Mouse (Mus musculus) granulocyte monocyte progenitor cell, adult 5-6 weeks (primary cell): ENCODE data around the gene Scamp4. TPM values are rescaled to one million over a fixed set of nuclear protein-coding genes. Genes with fewer than 3 reads are reported as not detected.

Source experiments
- total RNA-seq, 2 experiments: library from RNA; stranded (forward) in 1 of 2; stranded (reverse) in 1 of 2; fragments of 200-712, 200-1000 nt in 1 of 2; fragments of >200 nt in 1 of 2; fragmentation: Nextera tagmentation in 1 of 2; gene quantifications; 2 replicates each; pipeline ENCODE4 v1.2.3; 2014 to 2017

The Scamp4 gene
- total RNA-seq, 2 experiments from 2014 or later = 10.7 to 40.5 TPM

Other genes starting within 250 kb of the Scamp4 start
- not detected in 2 replicates for gene Plk5, start 246.4 kb upstream of the Scamp4 start, total RNA-seq (2014; fragmentation: Nextera tagmentation)
- not detected in 2 replicates for gene Plk5, start 246.4 kb upstream of the Scamp4 start, total RNA-seq (2017)
- gene Mex3d, start 215.2 kb upstream of the Scamp4 start, total RNA-seq (2014; fragmentation: Nextera tagmentation) = 0.67 and 3.6 TPM in 2 replicates
- 2.1 and 2.2 TPM in 2 replicates for gene Mex3d, start 215.2 kb upstream of the Scamp4 start, total RNA-seq (2017)
- gene Mbd3, start 203.3 kb upstream of the Scamp4 start, total RNA-seq (2014; fragmentation: Nextera tagmentation) = 85.0 and 105 TPM in 2 replicates
- gene Mbd3, start 203.3 kb upstream of the Scamp4 start, total RNA-seq (2017) = 94.1 and 106 TPM in 2 replicates
- 382 and 438 TPM in 2 replicates for gene Uqcr11, start 196.0 kb upstream of the Scamp4 start, total RNA-seq (2014; fragmentation: Nextera tagmentation)
- gene Uqcr11, start 196.0 kb upstream of the Scamp4 start, total RNA-seq (2017) = 172 and 277 TPM in 2 replicates
- 33.8 and 55.2 TPM in 2 replicates for gene Tcf3, start 169.2 kb upstream of the Scamp4 start, total RNA-seq (2014; fragmentation: Nextera tagmentation)
- 30.7 and 48.4 TPM in 2 replicates for gene Tcf3, start 169.2 kb upstream of the Scamp4 start, total RNA-seq (2017)
- not detected in 2 replicates for gene Onecut3, start 108.0 kb upstream of the Scamp4 start, total RNA-seq (2014; fragmentation: Nextera tagmentation)
- gene Onecut3, start 108.0 kb upstream of the Scamp4 start, total RNA-seq (2017) = not detected in 2 replicates
- gene Atp8b3, start 63.7 kb upstream of the Scamp4 start, total RNA-seq (2014; fragmentation: Nextera tagmentation) = 0.64 TPM in 1 of 2 replicates, not detected in the other
- not detected in 2 replicates for gene Atp8b3, start 63.7 kb upstream of the Scamp4 start, total RNA-seq (2017)
- gene Rexo1, start 41.3 kb upstream of the Scamp4 start, total RNA-seq (2014; fragmentation: Nextera tagmentation) = 43.7 and 48.2 TPM in 2 replicates
- 17.5 and 28.8 TPM in 2 replicates for gene Rexo1, start 41.3 kb upstream of the Scamp4 start, total RNA-seq (2017)
- gene Klf16, start 25.6 kb upstream of the Scamp4 start, total RNA-seq (2014; fragmentation: Nextera tagmentation) = 9.3 and 10.1 TPM in 2 replicates
- gene Klf16, start 25.6 kb upstream of the Scamp4 start, total RNA-seq (2017) = 2.8 and 6.8 TPM in 2 replicates
- gene Abhd17a, start 12.5 kb upstream of the Scamp4 start, total RNA-seq (2014; fragmentation: Nextera tagmentation) = 27.7 and 36.2 TPM in 2 replicates
- gene Abhd17a, start 12.5 kb upstream of the Scamp4 start, total RNA-seq (2017) = 24.2 and 33.5 TPM in 2 replicates
- gene Adat3, start within 50 bp of the Scamp4 start, total RNA-seq (2014; fragmentation: Nextera tagmentation) = 0.79 TPM in 1 of 2 replicates, not detected in the other
- gene Adat3, start within 50 bp of the Scamp4 start, total RNA-seq (2017) = 0.34 and 0.67 TPM in 2 replicates
- gene Gm49322, start 3.1 kb downstream of the Scamp4 start, total RNA-seq (2014; fragmentation: Nextera tagmentation) = 3.1 TPM in 1 of 2 replicates, not detected in the other
- 0.39 TPM in 1 of 2 replicates, not detected in the other for gene Gm49322, start 3.1 kb downstream of the Scamp4 start, total RNA-seq (2017)
- gene Csnk1g2, start 20.0 kb downstream of the Scamp4 start, total RNA-seq (2014; fragmentation: Nextera tagmentation) = 47.7 and 65.2 TPM in 2 replicates
- 112 and 127 TPM in 2 replicates for gene Csnk1g2, start 20.0 kb downstream of the Scamp4 start, total RNA-seq (2017)
- 26.1 and 34.6 TPM in 2 replicates for gene Btbd2, start 54.2 kb downstream of the Scamp4 start, total RNA-seq (2014; fragmentation: Nextera tagmentation)
- 13.3 and 34.8 TPM in 2 replicates for gene Btbd2, start 54.2 kb downstream of the Scamp4 start, total RNA-seq (2017)
- gene Mknk2, start 75.2 kb downstream of the Scamp4 start, total RNA-seq (2014; fragmentation: Nextera tagmentation) = 49.2 and 63.3 TPM in 2 replicates
- gene Mknk2, start 75.2 kb downstream of the Scamp4 start, total RNA-seq (2017) = 37.7 and 58.0 TPM in 2 replicates
- 34.1 and 37.2 TPM in 2 replicates for gene Mob3a, start 99.1 kb downstream of the Scamp4 start, total RNA-seq (2014; fragmentation: Nextera tagmentation)
- 34.2 and 59.8 TPM in 2 replicates for gene Mob3a, start 99.1 kb downstream of the Scamp4 start, total RNA-seq (2017)
- 9.0 and 17.3 TPM in 2 replicates for gene Izumo4, start 99.3 kb downstream of the Scamp4 start, total RNA-seq (2014; fragmentation: Nextera tagmentation)
- gene Izumo4, start 99.3 kb downstream of the Scamp4 start, total RNA-seq (2017) = 7.1 and 7.8 TPM in 2 replicates
- 43.2 and 47.8 TPM in 2 replicates for gene Ap3d1, start 139.4 kb downstream of the Scamp4 start, total RNA-seq (2014; fragmentation: Nextera tagmentation)
- gene Ap3d1, start 139.4 kb downstream of the Scamp4 start, total RNA-seq (2017) = 34.5 and 42.2 TPM in 2 replicates
- gene Dot1l, start 152.3 kb downstream of the Scamp4 start, total RNA-seq (2014; fragmentation: Nextera tagmentation) = 41.6 and 52.6 TPM in 2 replicates
- 9.7 and 13.4 TPM in 2 replicates for gene Dot1l, start 152.3 kb downstream of the Scamp4 start, total RNA-seq (2017)
- 88.0 and 106 TPM in 2 replicates for gene Sf3a2, start 195.3 kb downstream of the Scamp4 start, total RNA-seq (2014; fragmentation: Nextera tagmentation)
- gene Sf3a2, start 195.3 kb downstream of the Scamp4 start, total RNA-seq (2017) = 13.8 and 18.3 TPM in 2 replicates
- 99.1 and 108 TPM in 2 replicates for gene Plekhj1, start 195.8 kb downstream of the Scamp4 start, total RNA-seq (2014; fragmentation: Nextera tagmentation)
- gene Plekhj1, start 195.8 kb downstream of the Scamp4 start, total RNA-seq (2017) = 33.0 and 33.7 TPM in 2 replicates
- not detected in 2 replicates for gene Amh, start 202.4 kb downstream of the Scamp4 start, total RNA-seq (2014; fragmentation: Nextera tagmentation)
- 0.15 TPM in 1 of 2 replicates, not detected in the other for gene Amh, start 202.4 kb downstream of the Scamp4 start, total RNA-seq (2017)
- not detected in 2 replicates for gene Jsrp1, start 210.6 kb downstream of the Scamp4 start, total RNA-seq (2014; fragmentation: Nextera tagmentation)
- gene Jsrp1, start 210.6 kb downstream of the Scamp4 start, total RNA-seq (2017) = not detected in 2 replicates
- gene Oaz1, start 223.8 kb downstream of the Scamp4 start, total RNA-seq (2014; fragmentation: Nextera tagmentation) = 1,332 and 1,363 TPM in 2 replicates
- 324 and 374 TPM in 2 replicates for gene Oaz1, start 223.8 kb downstream of the Scamp4 start, total RNA-seq (2017)
- gene Lingo3, start 241.2 kb downstream of the Scamp4 start, total RNA-seq (2014; fragmentation: Nextera tagmentation) = 0.21 TPM in 1 of 2 replicates, not detected in the other
- 0.15 TPM in 1 of 2 replicates, not detected in the other for gene Lingo3, start 241.2 kb downstream of the Scamp4 start, total RNA-seq (2017)